Comparison of ENCODE assay signal across 8 mouse cellular contexts in genomic region chr15:64434502-64434901, GRCm38 (mm10).
DNase-seq lines count a peak whose midpoint lies in the region; ATAC-seq and TF ChIP-seq lines count a peak whose summit lies in the region.

No protein-coding gene starts in this region.

- no peaks in the 10 kb centered on the region for H3K36me3 ChIP-seq in limb, embryonic 11.5 days (ENCODE audit: control insufficient read depth, insufficient read depth, low read length)
- H3K36me3 ChIP-seq in limb, embryonic 10.5 days: no peaks in the 10 kb centered on the region
- no peaks in the 10 kb centered on the region for H3K36me3 ChIP-seq in embryonic facial prominence, embryonic 10.5 days (replicated peaks)
- no peaks in the 10 kb centered on the region for H3K36me3 ChIP-seq in midbrain, embryonic 12.5 days
- no peaks in the 10 kb centered on the region for H3K36me3 ChIP-seq in liver, postnatal 0 days (replicated peaks; ENCODE audit: insufficient read depth, low read length)

- H3K4me3 ChIP-seq in limb, embryonic 11.5 days (ENCODE audit: low read depth, low read length): no peak overlapping the region
- H3K4me3 ChIP-seq in limb, embryonic 10.5 days: no peak overlapping the region
- H3K4me3 ChIP-seq in embryonic facial prominence, embryonic 10.5 days: no peak overlapping the region
- H3K4me3 ChIP-seq in midbrain, embryonic 12.5 days: no peak overlapping the region
- no peak overlapping the region for H3K4me3 ChIP-seq in liver, postnatal 0 days (ENCODE audit: low read depth, low read length)

- 6% methylated on average over 3 of the region's 3 CpGs for WGBS in limb, embryonic 11.5 days
- WGBS in limb, embryonic 10.5 days: 11% methylated on average over 3 of the region's 3 CpGs
- 8% methylated on average over 3 of the region's 3 CpGs for WGBS in embryonic facial prominence, embryonic 10.5 days
- WGBS in midbrain, embryonic 12.5 days: 0% methylated on average over 3 of the region's 3 CpGs
- WGBS in liver, postnatal 0 days (ENCODE audit: insufficient replicate concordance): 4% methylated on average over 3 of the region's 3 CpGs

- no peaks in the 10 kb centered on the region for H3K27me3 ChIP-seq in limb, embryonic 11.5 days (ENCODE audit: control insufficient read depth, insufficient read depth, low read length)
- H3K27me3 ChIP-seq in limb, embryonic 10.5 days (ENCODE audit: low read depth, poor library complexity, severe bottlenecking): no peaks in the 10 kb centered on the region
- H3K27me3 ChIP-seq in embryonic facial prominence, embryonic 10.5 days (replicated peaks; ENCODE audit: low read depth, poor library complexity, severe bottlenecking): no peaks in the 10 kb centered on the region
- no peaks in the 10 kb centered on the region for H3K27me3 ChIP-seq in midbrain, embryonic 12.5 days
- H3K27me3 ChIP-seq in liver, postnatal 0 days (ENCODE audit: insufficient read depth, low read length): no peaks in the 10 kb centered on the region

- ATAC-seq in limb, embryonic 11.5 days (ENCODE audit: insufficient number of reproducible peaks, low FRiP score, low TSS enrichment, low read depth): no peak
- peak; percentile 73 for ATAC-seq in midbrain, embryonic 12.5 days (ENCODE audit: low FRiP score, low read depth)
- no peak for ATAC-seq in liver, postnatal 0 days

- no peak overlapping the region for H3K9ac ChIP-seq in limb, embryonic 11.5 days (ENCODE audit: low read length)
- no peak overlapping the region for H3K9ac ChIP-seq in midbrain, embryonic 12.5 days (replicated peaks)
- no peak overlapping the region for H3K9ac ChIP-seq in liver, postnatal 0 days (replicated peaks)

- H3K27ac ChIP-seq in limb, embryonic 11.5 days (replicated peaks; ENCODE audit: low read depth, low read length): no peak overlapping the region
- no peak overlapping the region for H3K27ac ChIP-seq in limb, embryonic 10.5 days
- H3K27ac ChIP-seq in embryonic facial prominence, embryonic 10.5 days (replicated peaks): no peak overlapping the region
- H3K27ac ChIP-seq in midbrain, embryonic 12.5 days (replicated peaks): no peak overlapping the region
- H3K27ac ChIP-seq in liver, postnatal 0 days (ENCODE audit: low read depth): no peak overlapping the region

- DNase-seq in limb, embryonic 11.5 days (ENCODE audit: low spot score): peak; percentile 35
- no peak for DNase-seq in limb, embryonic 10.5 days (ENCODE audit: low spot score)
- peak; percentile 44 for DNase-seq in embryonic facial prominence, embryonic 10.5 days (ENCODE audit: low spot score)
- DNase-seq in kidney, postnatal 36 days: peak; percentile 7 to 15
- DNase-seq in testis, postnatal 14 days (ENCODE audit: low spot score): no peak
- DNase-seq in liver, postnatal 0 days: no peak
- DNase-seq in gastrocnemius, postnatal 14 days: no peak

- H3K9me3 ChIP-seq in limb, embryonic 11.5 days (ENCODE audit: control insufficient read depth, low read length): no peaks in the 10 kb centered on the region
- H3K9me3 ChIP-seq in limb, embryonic 10.5 days (replicated peaks): no peaks in the 10 kb centered on the region
- H3K9me3 ChIP-seq in embryonic facial prominence, embryonic 10.5 days: no peaks in the 10 kb centered on the region
- H3K9me3 ChIP-seq in midbrain, embryonic 12.5 days: no peaks in the 10 kb centered on the region
- no peaks in the 10 kb centered on the region for H3K9me3 ChIP-seq in liver, postnatal 0 days (ENCODE audit: low read length)

- H3K4me1 ChIP-seq in limb, embryonic 11.5 days (ENCODE audit: control insufficient read depth, insufficient read depth, low read length): no peaks in the 10 kb centered on the region
- peaks cover 8% of the 10 kb centered on the region; the same call in 1 of the 2 replicates for H3K4me1 ChIP-seq in limb, embryonic 10.5 days
- H3K4me1 ChIP-seq in embryonic facial prominence, embryonic 10.5 days: peaks cover 6% of the 10 kb centered on the region; the same call in 1 of the 2 replicates
- peaks cover 6% of the 10 kb centered on the region for H3K4me1 ChIP-seq in midbrain, embryonic 12.5 days
- no peaks in the 10 kb centered on the region for H3K4me1 ChIP-seq in liver, postnatal 0 days (ENCODE audit: insufficient read depth)

- H3K4me2 ChIP-seq in limb, embryonic 11.5 days (ENCODE audit: low read depth, severe bottlenecking): no peak overlapping the region
- H3K4me2 ChIP-seq in midbrain, embryonic 12.5 days (replicated peaks): no peak overlapping the region
- H3K4me2 ChIP-seq in liver, postnatal 0 days (ENCODE audit: low read depth, low read length): no peak overlapping the region

- TF ChIP-seq CTCF in liver, postnatal 0 days (IDR thresholded peaks at IDR 0.05; ENCODE audit: low read depth): no peak

- intact Hi-C loops in gastrocnemius, postnatal 14 days (cut with DNase I; ENCODE audit: low total_unique reads): no loop called here

- TF ChIP-seq EP300 in liver, postnatal 0 days (IDR thresholded peaks at IDR 0.05; ENCODE audit: low read depth): no peak

Comparison
In these comparisons a context has a peak if more than half of its experiments do, and no peak if none do; other contexts are left out.
1. DNase-seq: peak in limb, embryonic 11.5 days (single experiment), embryonic facial prominence, embryonic 10.5 days (single experiment) and kidney, postnatal 36 days (2 of 2); none in limb, embryonic 10.5 days (single experiment), testis, postnatal 14 days (single experiment), liver, postnatal 0 days (single experiment) and gastrocnemius, postnatal 14 days (single experiment).